Mouse (Mus musculus): ENCODE measurements around the gene Prkn.

Prkn gene

DNA sequence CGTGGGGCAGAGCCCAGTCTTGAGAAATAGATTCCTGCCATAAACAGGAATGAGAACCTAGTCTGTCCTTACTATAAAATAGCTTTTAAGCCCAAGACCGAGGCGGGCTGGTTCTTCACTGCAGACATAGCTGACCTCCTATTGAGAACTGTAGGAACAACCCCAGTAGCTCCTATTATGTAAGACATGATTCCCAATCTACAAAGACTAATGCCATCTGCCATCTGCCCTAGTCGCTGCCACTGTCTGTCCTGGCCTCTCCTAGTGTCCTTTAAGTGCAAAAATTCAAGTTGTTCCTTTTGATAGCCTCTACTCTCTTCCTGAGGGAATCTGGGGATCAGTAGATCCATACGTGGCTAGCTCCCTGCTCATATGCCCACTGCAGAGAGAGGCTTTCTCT is 1074.3 kb downstream of the Prkn start:
- DNase-seq (ENCODE audit: low spot score), result no peak

- DNase-seq (ENCODE audit: low spot score), result no peak
These were observed 1078.1 kb downstream of the Prkn start for GRCm38 (mm10) chr17:11918123-11918801.

DNA sequence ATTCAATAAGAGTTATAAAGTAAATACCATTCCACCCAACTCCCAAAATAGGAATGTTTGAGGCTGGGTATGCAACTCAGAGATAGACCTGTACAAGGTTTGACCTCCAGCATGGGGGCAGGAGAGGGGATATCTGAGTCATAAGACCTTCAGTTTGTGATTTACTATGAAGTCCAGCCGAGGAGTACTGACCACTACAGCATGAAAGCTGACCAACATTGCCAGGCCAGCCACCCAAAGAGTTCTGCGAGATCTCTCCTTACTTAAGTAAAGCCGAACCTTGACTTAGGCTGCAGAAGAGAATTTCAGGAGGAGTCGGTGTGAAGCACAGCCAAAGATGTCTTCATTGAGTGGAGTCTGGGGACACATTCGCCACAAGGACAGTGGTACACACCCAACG is 1079.4 kb downstream of the Prkn start:
- no peak for DNase-seq (ENCODE audit: low spot score)

GRCm38 (mm10) chr17:11921026-11921425 is 1080.8 kb downstream of the Prkn start:
- no peak for DNase-seq (ENCODE audit: low spot score)

GRCm38 (mm10) chr17:11923989-11924388 is 1083.8 kb downstream of the Prkn start:
- no peak for DNase-seq (ENCODE audit: low spot score)

DNA sequence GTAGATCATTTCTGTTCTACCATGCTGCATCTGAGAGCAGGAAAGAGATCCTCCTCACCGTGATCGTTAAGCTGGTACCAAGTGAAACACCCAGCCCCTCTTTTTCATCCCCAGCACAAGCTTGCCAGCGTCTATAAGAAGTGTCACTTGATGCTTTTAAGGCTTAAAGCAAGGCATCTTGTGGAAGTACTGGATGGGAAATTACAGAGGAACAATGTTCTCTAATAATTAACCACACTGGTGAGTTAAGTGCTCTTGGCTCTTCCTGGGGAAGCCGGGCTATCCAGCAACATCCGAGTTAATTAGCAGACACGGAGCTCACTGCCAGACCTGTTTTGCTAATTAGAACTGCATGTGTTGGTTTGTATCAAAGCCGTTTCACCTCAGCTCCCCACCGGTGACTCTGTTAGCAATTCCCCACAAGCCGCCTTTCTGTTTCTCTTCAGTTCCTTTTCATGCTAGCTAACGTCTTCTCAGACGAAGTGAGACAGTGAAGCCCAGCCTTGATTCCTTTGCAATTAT is 1086.7 kb downstream of the Prkn start:
- no peak for DNase-seq (ENCODE audit: low spot score)

- no peak for DNase-seq (ENCODE audit: low spot score)
These were observed 1091.5 kb downstream of the Prkn start for GRCm38 (mm10) chr17:11931641-11932040.

DNA sequence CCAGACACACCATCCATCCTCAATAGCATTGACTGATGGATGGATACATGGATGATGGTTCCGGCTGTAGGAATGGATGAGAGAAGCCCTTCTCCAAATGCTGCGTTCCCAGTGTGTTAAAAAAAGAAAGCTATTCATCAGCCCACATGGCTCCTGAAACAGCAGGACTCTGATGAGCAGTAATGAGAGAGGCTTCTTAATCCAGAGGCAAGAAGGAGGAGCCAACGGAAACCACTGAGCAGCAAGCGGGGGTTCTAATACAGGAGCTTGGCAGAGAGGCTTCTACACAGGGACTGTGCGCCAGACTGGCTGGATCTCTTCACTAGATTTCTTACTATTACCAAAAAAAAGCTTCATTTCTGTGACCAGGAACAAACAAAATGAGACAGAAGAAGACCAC is 1093.6 kb downstream of the Prkn start:
- no peak for DNase-seq (ENCODE audit: low spot score)

DNA sequence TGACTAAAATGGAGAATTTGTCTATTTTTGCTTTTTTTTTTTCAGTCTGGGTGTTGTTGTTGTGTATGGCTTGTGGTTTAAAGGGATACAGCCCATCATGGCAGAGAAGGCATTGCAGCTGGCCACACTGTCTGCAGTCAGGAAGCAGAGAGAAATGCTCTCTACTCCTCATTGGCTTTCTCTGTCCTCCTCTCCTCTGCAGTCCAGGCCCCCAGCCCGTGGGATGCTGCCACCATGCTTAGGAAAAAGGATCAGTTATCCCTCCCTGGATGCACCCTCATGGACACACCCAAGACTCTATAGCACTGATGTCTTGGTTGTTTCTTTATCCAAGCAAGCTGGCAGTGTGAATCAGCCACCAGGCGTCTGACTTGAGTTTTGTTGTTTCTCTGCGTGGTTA is 1107.3 kb downstream of the Prkn start:
- no peak for DNase-seq (ENCODE audit: low spot score)

GRCm38 (mm10) chr17:11949551-11950197 is 1109.5 kb downstream of the Prkn start:
- DNase-seq (ENCODE audit: low spot score), result no peak

DNA sequence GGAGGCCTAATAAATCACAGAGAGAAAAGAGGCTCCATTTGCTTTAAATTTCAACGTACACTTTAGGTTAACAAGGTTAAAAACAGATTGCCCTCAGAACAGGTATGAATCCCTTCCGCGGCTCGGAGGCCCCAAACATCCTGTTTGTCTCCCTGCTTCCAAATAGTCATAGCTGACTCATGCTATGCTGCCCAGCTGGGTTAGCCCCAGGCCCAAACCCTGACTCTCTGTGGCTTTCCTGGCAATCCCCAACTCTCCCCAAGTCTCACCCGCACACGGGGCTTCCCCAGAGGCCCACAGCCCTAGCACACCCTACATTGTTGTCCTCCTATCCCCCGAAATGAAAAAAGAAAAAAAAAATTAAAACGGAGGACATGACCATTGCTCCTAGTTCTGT is 1110.0 kb downstream of the Prkn start:
- DNase-seq (ENCODE audit: low spot score), result no peak

- no peak for DNase-seq (ENCODE audit: low spot score)
These were observed 1115.1 kb downstream of the Prkn start for GRCm38 (mm10) chr17:11955317-11955716.

- no peak for DNase-seq (ENCODE audit: low spot score)
These were observed 1120.3 kb downstream of the Prkn start for GRCm38 (mm10) chr17:11960492-11960891.

GRCm38 (mm10) chr17:11962808-11963207 is 1122.6 kb downstream of the Prkn start:
- DNase-seq (ENCODE audit: low spot score), result no peak

GRCm38 (mm10) chr17:11970160-11970559 is 1130.0 kb downstream of the Prkn start:
- no peak for DNase-seq (ENCODE audit: low spot score)

GRCm38 (mm10) chr17:11972550-11972949 is 1132.4 kb downstream of the Prkn start:
- no peak for DNase-seq (ENCODE audit: low spot score)

DNA sequence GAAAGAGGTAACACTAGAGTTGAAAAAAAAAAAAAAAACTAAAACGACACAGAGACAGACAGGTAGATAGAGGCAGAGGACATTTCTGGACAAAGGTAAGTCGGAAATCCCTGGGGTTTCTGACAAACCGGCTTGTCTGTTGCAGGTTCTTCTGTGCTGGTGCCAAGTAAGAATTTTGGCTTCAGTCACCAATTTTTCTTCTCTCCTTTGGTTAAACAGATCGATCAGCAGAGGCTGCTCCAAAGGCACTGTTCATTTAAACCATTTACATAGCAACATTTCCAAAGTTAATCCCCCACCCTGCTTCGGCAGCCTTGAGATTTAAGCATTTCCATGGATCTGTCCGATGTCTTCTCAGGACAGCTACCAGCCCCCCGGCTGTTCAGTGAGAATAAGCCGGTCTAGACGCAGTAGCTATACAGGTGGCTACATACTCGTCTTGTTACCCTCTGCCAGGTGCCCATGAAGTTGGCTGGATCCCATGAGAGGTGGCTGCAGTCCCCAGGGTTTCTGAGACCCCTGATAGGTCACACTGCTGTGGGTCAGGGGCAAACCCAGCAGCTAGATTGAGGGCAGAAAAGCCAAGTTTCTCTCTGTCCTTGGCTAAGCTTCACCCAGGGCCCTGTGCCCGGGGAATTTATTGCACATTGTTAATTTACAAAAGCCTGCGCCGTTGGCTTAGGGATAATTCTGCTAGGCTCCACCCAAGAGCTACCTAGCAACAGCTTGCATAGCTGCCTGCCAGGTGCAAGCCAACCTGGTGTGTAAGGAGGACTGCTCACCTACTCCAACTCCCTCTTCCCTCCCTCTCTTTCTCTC is 1133.0 kb downstream of the Prkn start:
- no peak for DNase-seq (ENCODE audit: low spot score)

- DNase-seq (ENCODE audit: low spot score), result no peak
These were observed 1135.0 kb downstream of the Prkn start for GRCm38 (mm10) chr17:11975062-11975607.

GRCm38 (mm10) chr17:11978260-11978821 is 1138.2 kb downstream of the Prkn start:
- no peak for DNase-seq (ENCODE audit: low spot score)

- DNase-seq (ENCODE audit: low spot score), result no peak
These were observed 1141.5 kb downstream of the Prkn start for GRCm38 (mm10) chr17:11981666-11982065.

DNA sequence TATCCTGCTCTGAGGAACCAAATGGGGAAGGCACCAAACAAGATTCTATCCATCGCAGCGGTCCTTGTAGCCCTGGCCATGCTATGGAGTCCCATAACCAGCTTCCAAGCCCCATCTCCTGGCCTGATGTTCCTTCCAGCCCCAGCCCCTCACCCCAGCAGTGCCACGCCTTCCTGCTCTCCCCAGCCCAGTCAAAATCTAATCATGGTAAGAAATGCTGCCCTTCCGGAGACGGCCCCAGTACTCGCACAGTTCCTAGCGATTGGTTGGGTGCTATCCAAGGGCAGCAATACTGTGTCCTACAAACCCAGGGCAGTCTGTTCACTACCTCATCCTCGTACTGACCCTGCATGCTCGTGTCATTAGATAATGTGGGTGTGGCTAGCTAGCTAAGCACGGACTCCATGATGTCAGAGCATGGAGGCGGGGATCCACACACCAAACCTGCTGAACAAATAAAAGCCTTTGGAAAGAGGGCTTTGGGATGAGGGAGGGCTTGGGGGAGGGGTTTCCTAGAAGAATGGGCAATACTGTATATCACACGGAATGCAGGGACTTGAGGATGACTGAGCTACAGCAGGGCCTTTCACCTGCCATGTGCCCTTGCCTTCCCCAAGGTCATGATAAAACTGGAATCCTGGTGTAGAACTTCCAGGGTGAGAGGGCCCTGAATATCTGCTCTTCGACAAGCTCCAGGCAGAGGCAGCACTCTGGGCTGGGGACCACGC is 1148.1 kb downstream of the Prkn start:
- DNase-seq (ENCODE audit: low spot score), result no peak

GRCm38 (mm10) chr17:11989296-11989695 is 1149.1 kb downstream of the Prkn start:
- no peak for DNase-seq (ENCODE audit: low spot score)

All from ovary, postnatal 10 days (tissue).